Mouse (Mus musculus) leukemia stem cell, adult 10-12 weeks (primary cell): Measurements from ENCODE around the gene Plppr2. TPM values are rescaled to one million over a fixed set of nuclear protein-coding genes. Genes with fewer than 3 reads are reported as not detected.

Experiments
- polyA plus RNA-seq: library from polyadenylated mRNA; stranded (reverse); fragments of >175 nt; gene quantifications from 2 replicates; pipeline ENCODE4 v1.2.3, GENCODE M21; 2012; ENCODE audit warnings: low replicate concordance

Gene Plppr2
- polyA plus RNA-seq, result 2.7 and 3.5 TPM in 2 replicates

DNA sequence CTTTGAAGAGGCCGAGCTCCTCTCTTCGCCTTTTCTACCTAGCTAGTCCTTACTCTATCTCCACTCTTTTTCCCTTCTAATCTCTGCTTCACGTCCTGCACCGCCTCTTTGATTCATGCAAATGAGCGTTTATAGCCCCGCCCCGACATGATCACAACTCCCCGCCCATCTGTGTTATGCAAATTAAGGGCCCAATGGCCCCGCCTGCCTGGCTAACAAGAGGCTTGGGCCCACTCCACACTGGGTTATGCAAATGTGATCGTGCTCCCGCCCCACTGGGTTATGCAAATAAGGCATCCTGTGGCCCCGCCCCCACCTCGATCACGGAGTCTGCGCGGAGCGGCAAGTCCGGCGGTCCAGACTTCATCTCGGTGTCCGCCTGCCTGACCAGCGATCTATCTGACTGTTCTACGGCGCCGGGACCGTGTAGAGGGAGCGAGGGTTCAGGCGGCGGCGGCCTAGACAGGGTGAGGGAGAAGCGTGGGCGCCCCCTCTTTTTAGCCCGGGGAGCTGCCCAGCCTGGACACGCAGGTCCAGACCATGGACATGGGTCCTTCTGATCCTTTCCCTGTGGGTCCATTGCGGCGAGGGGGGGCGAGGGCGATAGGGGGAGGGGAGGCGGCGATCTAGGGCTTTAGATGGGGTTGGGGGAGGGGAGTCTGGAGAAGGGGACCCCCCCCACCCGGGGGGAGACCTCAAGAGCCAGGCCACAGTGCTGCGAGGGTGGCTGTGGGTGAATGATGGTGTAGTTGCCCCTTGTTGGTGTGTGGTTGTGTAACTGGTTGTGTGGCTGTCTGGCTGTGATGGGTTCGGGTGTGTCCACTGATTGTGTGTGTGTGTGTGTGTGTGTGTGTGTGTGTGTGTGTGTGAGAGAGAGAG lies at the start of gene Plppr2:
Gene Plppr2, plus strand, starts transcription at position 342 of the 879 bp plus-strand sequence.

DNA sequence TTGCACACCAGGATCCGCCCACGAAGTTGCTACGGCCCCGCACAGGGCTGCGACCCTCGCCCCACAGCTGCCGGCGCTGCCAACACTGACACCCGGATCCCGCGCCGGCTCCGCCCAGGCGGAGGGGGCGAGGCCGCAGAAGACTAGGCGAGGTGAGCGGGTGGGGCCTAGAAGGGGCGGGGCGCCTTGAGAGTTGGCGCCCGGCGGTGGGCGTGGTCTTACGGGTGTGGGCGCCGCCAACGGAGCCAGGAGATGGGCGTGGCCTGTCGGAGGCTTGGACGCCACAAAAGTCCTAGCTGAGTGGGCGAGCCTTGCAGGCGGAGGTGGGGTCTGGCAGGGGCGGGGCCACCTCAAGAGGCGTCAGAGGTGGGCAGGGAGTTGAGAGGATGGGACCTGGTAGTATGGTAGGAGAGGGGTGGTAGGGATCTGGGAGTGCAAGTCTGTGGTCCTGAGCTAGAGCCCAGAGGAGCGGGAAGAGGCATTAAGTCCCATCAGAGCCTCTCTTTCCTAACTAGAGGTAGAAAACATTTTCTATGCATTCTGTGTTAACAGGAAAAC lies 18.7 kb upstream of the Plppr2 start, which contains the start of gene Rab3d:
Gene Rab3d, minus strand, starts transcription at position 158 of the 558 bp plus-strand sequence.

DNA sequence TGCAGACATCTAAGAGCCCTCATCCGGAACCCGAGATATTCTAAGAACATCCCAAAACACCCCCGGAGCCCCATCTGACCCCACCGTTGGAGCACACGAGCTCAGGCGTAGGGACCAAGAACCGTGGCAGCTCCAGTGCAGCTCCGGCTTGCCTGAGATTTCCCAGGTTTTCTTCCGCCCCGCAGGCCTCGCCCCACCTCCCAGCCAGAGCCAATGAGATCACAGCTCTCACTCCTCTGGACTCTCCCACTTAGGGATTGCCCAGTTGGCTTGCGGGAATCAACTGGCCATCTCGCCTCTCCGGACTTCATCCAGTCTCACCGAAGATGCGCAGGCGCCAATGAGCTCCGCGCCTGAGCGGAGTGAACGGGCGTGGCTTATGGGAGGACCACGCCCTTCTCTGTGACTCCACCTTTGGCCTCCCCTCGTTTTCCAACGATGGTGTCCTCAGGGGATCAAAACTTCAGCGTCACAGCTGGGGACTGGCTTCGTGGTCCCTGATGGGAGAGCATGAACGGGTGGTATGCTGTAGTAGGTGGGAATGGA lies 9.6 kb upstream of the Plppr2 start, which contains the start of the genes Ccdc159 and Tmem205:
Gene Ccdc159, plus strand, starts transcription at position 264 of the 546 bp plus-strand sequence.
Gene Tmem205, minus strand, starts transcription at position 349 of the 546 bp plus-strand sequence.

DNA sequence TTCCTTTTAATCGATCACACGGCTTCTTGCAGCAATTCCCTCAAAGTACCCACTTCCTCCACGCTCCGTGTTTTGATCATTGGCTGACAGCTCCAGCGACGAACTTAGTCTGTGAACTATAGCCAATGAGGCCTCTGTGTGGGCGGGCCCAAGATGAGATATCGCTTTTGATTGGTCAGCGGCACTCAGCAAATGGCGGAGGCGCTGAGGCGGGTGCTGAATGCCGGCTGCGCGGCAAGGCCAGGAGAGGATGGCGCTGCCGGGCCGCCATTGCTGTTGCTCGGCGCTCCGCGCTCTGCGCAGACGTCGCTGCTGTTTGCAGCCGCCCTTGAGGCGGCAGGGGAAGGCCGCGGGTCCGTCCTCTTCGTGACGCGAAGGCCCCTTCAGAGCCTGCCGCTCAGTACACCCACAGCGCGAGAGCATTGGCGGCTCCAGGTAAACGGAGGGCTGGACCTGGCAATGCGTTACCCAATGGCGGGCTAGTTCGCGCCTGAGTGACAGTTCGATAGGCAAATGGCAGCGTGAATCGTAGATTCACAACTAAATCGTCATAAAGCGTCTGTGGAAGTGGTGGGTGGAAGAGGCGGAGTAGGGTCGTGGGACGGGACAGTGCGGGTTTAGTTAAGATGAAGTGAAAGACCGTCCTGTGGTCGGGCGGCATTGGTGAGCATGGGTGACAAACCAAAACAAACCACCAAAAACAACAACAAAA lies 18.9 kb downstream of the Plppr2 start, which contains the start of gene Swsap1:
Gene Swsap1, plus strand, starts transcription at position 186 of the 712 bp plus-strand sequence.

DNA sequence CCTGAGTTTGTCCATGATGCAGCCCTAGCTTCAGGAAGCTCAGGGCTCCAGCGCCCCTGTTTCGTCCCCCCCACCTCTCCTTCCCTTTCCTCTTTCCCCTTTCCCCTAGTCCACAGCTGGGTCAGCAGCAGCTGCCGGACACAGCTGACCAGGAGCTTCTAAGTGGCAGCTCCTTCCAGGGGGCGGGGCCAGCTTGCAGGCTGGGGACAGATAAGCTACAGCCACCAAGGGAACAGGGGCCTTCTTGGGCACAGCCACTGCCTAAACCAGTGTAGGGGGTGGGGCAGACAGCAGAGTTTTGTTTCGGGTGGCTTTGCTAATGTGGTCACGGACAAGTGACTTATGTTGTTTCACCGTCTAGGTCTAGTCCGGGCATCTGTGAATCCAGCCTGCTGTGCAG lies 26.6 kb downstream of the Plppr2 start, which contains the start of gene Epor:
Gene Epor, minus strand, starts transcription at position 90 of the 400 bp plus-strand sequence.

DNA sequence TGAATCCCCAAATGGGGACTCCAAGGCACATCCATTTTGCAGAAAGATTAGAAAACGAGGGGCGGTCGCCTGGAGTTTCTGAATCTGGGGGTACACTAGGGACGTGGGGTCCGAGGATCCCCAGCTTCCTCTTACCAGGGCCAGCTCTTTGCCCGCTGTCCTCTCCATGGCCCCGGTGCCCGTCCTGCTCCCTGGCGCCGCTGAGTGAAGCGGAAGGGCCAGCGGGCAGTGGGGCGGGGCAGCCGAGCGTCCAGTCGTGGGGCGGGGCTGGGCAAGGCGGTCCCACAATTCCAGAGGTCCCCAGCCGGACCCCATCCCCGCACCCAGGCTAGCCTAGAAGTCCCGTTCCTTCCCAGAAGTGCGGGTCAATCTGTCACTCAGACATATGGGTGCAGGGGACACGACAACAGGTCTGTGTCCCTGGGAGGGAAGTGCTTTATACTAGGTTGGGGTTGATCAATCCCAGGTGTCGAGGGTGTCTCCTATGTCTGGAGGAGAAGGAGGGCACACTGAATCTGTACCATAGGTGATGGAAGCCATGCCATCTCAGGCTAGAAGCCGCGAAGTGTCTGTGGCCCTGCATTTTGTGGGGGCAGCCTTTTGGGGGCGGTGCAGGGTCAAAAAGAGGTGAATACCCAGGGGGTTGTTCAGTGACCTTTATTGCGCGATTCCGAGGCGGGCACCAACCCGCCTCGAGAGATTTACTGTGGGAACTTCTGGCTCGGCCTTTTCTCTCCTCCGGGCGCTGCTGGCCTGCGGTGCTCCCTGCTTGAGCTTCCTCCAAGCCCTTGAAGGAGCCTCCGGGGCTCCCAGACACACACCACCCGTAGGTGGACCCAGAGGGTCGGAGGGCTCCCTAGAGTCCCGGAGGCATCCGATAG lies 52.6 kb downstream of the Plppr2 start, which contains the start of gene Rgl3:
Gene Rgl3, minus strand, starts transcription at position 217 of the 881 bp plus-strand sequence.

Other genes with a start within 250 kb of the Plppr2 start
- gene Ldlr, start 213.6 kb upstream of the Plppr2 start, polyA plus RNA-seq, result 5.5 and 9.9 TPM in 2 replicates
- gene Spc24, start 176.7 kb upstream of the Plppr2 start, polyA plus RNA-seq, result 66.2 and 67.6 TPM in 2 replicates
- 0.86 and 1.6 TPM in 2 replicates for gene Kank2, start 138.3 kb upstream of the Plppr2 start, polyA plus RNA-seq
- not detected in 2 replicates for gene Angptl8, start 101.5 kb upstream of the Plppr2 start, polyA plus RNA-seq
- gene Dock6, start 84.4 kb upstream of the Plppr2 start, polyA plus RNA-seq, result 4.1 and 4.6 TPM in 2 replicates
- 2.8 and 3.1 TPM in 2 replicates for gene Rab3d, start 18.8 kb upstream of the Plppr2 start, polyA plus RNA-seq
- 0.15 and 0.30 TPM in 2 replicates for gene Ccdc159, start 9.6 kb upstream of the Plppr2 start, polyA plus RNA-seq
- 7.7 and 9.7 TPM in 2 replicates for gene Tmem205, start 9.5 kb upstream of the Plppr2 start, polyA plus RNA-seq
- 5.8 and 8.2 TPM in 2 replicates for gene Swsap1, start 18.7 kb downstream of the Plppr2 start, polyA plus RNA-seq
- 411 and 740 TPM in 2 replicates for gene Epor, start 26.5 kb downstream of the Plppr2 start, polyA plus RNA-seq
- 3.8 and 4.2 TPM in 2 replicates for gene Rgl3, start 52.4 kb downstream of the Plppr2 start, polyA plus RNA-seq
- not detected in 2 replicates for gene Ccdc151, start 65.6 kb downstream of the Plppr2 start, polyA plus RNA-seq
- 89.7 and 142 TPM in 2 replicates for gene Prkcsh, start 65.8 kb downstream of the Plppr2 start, polyA plus RNA-seq
- 0.05 TPM in 1 of 2 replicates, not detected in the other for gene Elavl3, start 115.0 kb downstream of the Plppr2 start, polyA plus RNA-seq
- not detected in 2 replicates for gene Gm49318, start 134.2 kb downstream of the Plppr2 start, polyA plus RNA-seq
- 19.9 and 36.2 TPM in 2 replicates for gene Zfp653, start 134.3 kb downstream of the Plppr2 start, polyA plus RNA-seq
- gene Ecsit, start 148.4 kb downstream of the Plppr2 start, polyA plus RNA-seq, result 15.6 and 32.9 TPM in 2 replicates
- not detected in 2 replicates for gene Cnn1, start 162.2 kb downstream of the Plppr2 start, polyA plus RNA-seq
- gene Elof1, start 180.1 kb downstream of the Plppr2 start, polyA plus RNA-seq, result 20.8 and 209 TPM in 2 replicates
- gene Acp5, start 198.7 kb downstream of the Plppr2 start, polyA plus RNA-seq, result 101 and 225 TPM in 2 replicates
- 38.8 and 41.8 TPM in 2 replicates for gene Pigyl, start 219.8 kb downstream of the Plppr2 start, polyA plus RNA-seq